Mouse (Mus musculus) bone marrow, adult 2 months (tissue): Measurements from ENCODE around the gene Gtf2h5. TPM values are rescaled to one million over a fixed set of nuclear protein-coding genes. Genes with fewer than 3 reads are reported as not detected.

Experiments used
- H3K27ac ChIP-seq: fragments of 200-500 bp; 2 replicates; pipeline ENCODE4 v1.5.1; 2012; ENCODE audit warnings: low read depth, mild to moderate bottlenecking, control low read depth, inconsistent platforms, low read length; ENCODE audit not compliant: control insufficient read depth, poor library complexity, insufficient read depth
- H3K4me1 ChIP-seq: fragments of 200-500 bp; 2 replicates; pipeline ENCODE4 v1.6.1; 2011; ENCODE audit warnings: low read length; ENCODE audit not compliant: control insufficient read depth, insufficient read depth
- H3K4me3 ChIP-seq: fragments of 200-500 bp; replicated peaks from 2 replicates; pipeline ENCODE3; 2011; ENCODE audit warnings: mild to moderate bottlenecking, low read depth, low read length, control low read depth; ENCODE audit not compliant: control insufficient read depth
- CTCF ChIP-seq: fragments of 200-500 bp; IDR thresholded peaks from 2 replicates; pipeline ENCODE4 v1.5.1; 2011; ENCODE audit warnings: low read length, control low read depth; ENCODE audit not compliant: control insufficient read depth, insufficient read depth
- POLR2A ChIP-seq: fragments of 200-500 bp; IDR thresholded peaks from 2 replicates; pipeline ENCODE4 v1.6.1; 2011; ENCODE audit warnings: low read depth, mild to moderate bottlenecking, control low read depth, low read length, borderline replicate concordance; ENCODE audit not compliant: control insufficient read depth
- WGBS: fragments of 180-500 bp; shearing (Covaris S2); methylation state at CpG from one replicate; pipeline ENCODE4 v1.1.7; 2018; 5-methylcytosine and 5-hydroxymethylcytosine counted together
- polyA plus RNA-seq: library from polyadenylated mRNA; stranded (reverse); fragments of >200 nt; gene quantifications from 2 replicates; pipeline ENCODE4 v1.2.4, GENCODE M21; 2011; ENCODE audit warnings: low replicate concordance; ENCODE audit not compliant: missing spikeins, insufficient read depth, insufficient read length

Gene Gtf2h5
- polyA plus RNA-seq, 1 experiment: 37.0 TPM

DNA sequence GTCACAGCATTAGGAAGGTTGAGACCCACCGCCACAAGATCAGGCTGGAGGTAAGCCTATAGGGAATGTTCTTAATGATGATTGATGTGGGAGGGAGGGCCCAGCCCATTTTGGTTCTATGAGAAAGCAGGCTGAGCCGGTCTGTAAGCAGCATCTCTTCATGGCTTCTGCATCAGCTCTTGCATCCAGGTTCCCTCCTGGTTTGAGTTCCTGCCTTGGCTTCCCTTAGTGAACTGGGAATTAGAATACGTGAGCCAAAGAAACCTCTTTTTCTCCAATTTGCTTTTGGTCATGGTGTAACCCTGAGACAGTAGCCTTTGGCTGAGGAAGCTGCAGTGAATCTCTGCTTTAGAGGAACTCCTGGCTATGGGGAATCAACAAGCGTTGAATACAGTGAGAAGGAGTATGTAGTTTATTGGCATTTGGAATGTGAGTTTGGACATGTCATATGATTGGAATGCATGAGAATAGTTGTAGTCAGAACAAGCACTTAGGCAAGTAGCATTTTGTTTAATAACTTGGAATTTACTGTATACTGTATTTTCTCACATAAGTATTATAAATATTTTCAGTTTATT is 37.7 kb downstream of the Gtf2h5 start:
- H3K27ac ChIP-seq: no peak overlapping the region
- no peak overlapping the region for H3K4me3 ChIP-seq
- WGBS: 78% methylated on average over 4 of the region's 4 CpGs
- no peaks in the 10 kb centered on the region for H3K4me1 ChIP-seq
- no peak for TF ChIP-seq CTCF
- no peak for TF ChIP-seq POLR2A

DNA sequence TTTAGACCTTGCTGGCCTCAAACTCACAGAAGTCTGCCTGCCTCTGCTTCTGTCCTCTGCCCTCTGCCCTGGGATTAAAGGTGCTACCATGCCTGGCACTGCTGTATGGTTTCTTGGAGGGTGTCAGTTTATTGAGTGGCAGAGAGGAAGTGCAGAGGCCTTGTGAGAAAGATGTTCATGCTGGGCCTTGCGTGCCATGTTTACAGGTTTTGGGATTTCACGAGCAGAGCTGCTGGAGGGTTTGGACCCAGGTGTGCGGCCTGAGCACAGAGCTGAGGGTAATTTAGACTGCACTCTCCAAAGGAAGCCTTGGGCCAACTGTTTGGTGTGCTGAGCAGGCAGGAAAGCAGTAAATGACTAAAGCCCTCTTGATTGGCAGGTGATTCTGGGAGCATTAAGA is 38.3 kb downstream of the Gtf2h5 start:
- Histone ChIP-seq H3K27ac (no peak overlapping the region), H3K4me3 (no peak overlapping the region), H3K4me1 (no peaks in the 10 kb centered on the region)
- TF ChIP-seq POLR2A: no peak
- no peak for TF ChIP-seq CTCF
- WGBS: 77% methylated on average over 3 of the region's 3 CpGs

DNA sequence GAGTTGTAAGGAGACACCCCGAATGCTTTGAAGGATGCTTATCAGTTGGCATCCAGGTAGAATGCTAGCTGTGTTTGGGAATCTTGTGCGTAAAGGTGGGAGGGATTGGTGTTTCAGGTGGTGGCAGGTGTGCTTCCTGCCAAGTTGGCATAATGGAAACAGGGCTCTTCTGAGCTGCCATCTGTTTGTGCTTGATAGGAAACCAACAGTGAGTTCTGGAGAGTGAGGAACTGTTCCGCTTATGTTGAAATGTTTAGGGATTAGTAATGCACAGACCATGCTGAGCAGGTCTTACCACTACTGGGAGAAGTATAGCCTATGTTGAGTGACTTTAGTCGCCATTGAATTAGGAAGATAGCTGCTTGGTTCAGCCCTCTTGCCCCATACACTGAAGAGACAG is 39.3 kb downstream of the Gtf2h5 start:
- Histone ChIP-seq H3K27ac (no peak overlapping the region), H3K4me3 (no peak overlapping the region), H3K4me1 (no peaks in the 10 kb centered on the region)
- TF ChIP-seq POLR2A (no peak), CTCF (no peak)
- 82% methylated on average over 4 of the region's 4 CpGs for WGBS

DNA sequence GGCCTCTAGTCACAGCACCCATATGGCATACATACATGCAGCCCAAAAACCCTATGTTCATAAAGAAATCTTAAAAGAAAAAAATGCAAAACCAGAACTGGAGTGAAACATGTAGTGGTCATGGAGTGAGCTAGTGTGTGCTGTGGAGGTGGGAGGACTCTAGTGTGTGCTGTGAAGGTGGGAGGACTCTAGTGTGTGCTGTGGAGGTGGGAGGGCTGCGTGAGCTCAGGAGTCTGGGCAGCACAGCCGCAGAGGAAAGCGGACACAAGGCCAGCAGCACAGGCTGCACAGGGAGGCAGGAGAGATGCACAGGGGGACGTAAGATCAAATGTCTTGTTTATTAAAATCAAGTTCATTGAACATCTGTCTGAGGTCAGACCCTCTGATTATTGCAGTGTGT is 44.2 kb downstream of the Gtf2h5 start:
- TF ChIP-seq POLR2A: no peak
- no peak for TF ChIP-seq CTCF
- Histone ChIP-seq H3K27ac (no peak overlapping the region), H3K4me3 (no peak overlapping the region), H3K4me1 (no peaks in the 10 kb centered on the region)
- 92% methylated on average over 4 of the region's 4 CpGs for WGBS

DNA sequence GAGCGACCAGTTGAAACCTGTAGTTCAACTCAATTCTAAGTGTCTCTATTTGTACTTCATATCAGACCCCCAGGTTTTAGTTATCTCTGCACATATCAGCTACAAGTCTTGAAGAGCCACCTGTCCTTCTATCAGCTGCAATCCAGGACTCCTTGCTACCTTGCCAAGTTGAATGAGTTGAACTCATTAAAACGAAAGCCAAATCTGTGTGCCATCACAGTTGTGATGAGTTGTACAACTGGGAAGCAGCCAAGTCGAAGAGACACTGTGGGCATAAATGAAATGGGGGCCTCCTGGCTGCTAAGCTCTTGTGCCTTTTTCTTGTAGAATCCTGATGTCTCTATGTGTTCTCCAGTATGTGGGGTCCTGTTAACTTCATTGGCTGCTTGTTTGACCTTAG is 45.9 kb downstream of the Gtf2h5 start:
- TF ChIP-seq CTCF (no peak), POLR2A (no peak)
- no peak overlapping the region for H3K4me3 ChIP-seq
- no peak overlapping the region for H3K27ac ChIP-seq
- WGBS: 80% methylated on average over 3 of the region's 3 CpGs
- no peaks in the 10 kb centered on the region for H3K4me1 ChIP-seq

DNA sequence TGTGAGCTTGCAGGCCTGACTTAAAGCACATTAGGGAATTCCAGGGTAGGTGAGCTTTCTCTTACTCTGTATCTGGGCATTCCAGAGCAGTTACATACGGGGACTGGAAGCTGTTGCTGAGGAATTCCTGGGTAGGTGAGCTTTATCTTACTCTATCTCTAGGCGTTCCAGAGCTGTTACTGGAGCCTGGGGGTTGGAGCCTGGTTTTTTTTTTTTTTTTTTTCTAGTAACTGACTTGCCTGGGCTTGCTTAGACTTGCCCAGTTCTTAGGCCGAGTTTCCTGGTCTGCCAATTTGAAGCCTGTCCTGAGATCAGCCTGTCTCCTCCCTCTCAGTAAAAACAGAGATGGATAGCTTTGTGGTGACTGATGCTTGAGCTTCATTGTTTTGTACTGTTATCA is 48.5 kb downstream of the Gtf2h5 start:
- 57% methylated on average over 3 of the region's 3 CpGs for WGBS
- no peak overlapping the region for H3K4me3 ChIP-seq
- no peak overlapping the region for H3K27ac ChIP-seq
- H3K4me1 ChIP-seq: no peaks in the 10 kb centered on the region
- TF ChIP-seq POLR2A: no peak
- no peak for TF ChIP-seq CTCF

DNA sequence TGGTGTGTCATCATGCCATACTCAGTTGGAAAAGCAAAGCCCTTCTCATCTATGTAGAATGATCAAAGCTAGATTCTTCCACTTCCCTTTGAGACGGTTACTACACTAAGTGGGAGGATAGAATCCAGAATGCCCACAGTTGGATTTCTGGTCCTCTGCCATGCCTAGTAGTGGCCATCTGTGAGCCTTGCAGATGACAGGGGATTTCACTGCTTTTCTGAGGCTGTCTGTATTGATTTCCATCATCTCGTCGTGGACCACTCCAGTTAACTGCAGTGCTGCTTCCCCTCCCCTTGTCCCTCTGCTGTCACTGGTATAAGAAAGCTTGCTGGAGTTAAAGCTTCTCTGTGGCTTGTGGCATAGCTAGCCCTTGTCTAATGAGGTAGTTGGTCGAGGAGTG is 49.8 kb downstream of the Gtf2h5 start:
- Histone ChIP-seq H3K27ac (no peak overlapping the region), H3K4me3 (no peak overlapping the region), H3K4me1 (no peaks in the 10 kb centered on the region)
- 68% methylated on average over 4 of the region's 4 CpGs for WGBS
- TF ChIP-seq CTCF (no peak), POLR2A (no peak)

DNA sequence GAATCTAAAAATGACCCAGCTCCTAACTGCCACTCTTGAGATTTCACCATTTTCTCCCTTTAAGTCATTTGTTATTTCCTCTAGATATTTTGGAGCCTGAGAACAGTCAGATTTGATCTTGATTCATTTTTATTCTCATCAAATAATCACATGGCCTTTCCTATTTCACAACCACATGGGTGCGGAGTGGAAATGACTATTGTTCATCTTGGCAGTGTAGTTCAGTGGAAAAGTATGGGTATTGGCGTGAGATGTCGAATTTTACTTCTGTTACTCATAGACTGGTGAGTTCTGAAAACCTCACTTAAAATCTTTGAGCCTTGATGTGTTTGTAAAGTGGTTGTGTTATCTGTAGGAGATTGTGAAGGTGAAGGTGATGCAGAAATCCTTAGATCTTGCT is 51.5 kb downstream of the Gtf2h5 start:
- Histone ChIP-seq H3K27ac (no peak overlapping the region), H3K4me1 (no peaks in the 10 kb centered on the region), H3K4me3 (no peak overlapping the region)
- TF ChIP-seq POLR2A (no peak), CTCF (no peak)
- WGBS: 76% methylated on average over 3 of the region's 3 CpGs

Other genes with a start within 250 kb of the Gtf2h5 start
- 7.9 and 16.6 TPM in 2 replicates for gene Snx9, start 238.5 kb upstream of the Gtf2h5 start, polyA plus RNA-seq
- gene Synj2, start 138.5 kb upstream of the Gtf2h5 start, polyA plus RNA-seq: 0.92 and 3.1 TPM in 2 replicates
- 1.4 and 2.8 TPM in 2 replicates for gene Serac1, start within 50 bp of the Gtf2h5 start, polyA plus RNA-seq
- 3.4 and 9.0 TPM in 2 replicates for gene Tulp4, start 26.7 kb downstream of the Gtf2h5 start, polyA plus RNA-seq
- 8.6 and 33.4 TPM in 2 replicates for gene Tmem181a, start 177.1 kb downstream of the Gtf2h5 start, polyA plus RNA-seq
- 4.3 and 18.9 TPM in 2 replicates for gene Dynlt1a, start 237.7 kb downstream of the Gtf2h5 start, polyA plus RNA-seq